Mouse (Mus musculus) midbrain, postnatal 0 days (tissue): ENCODE data around the gene Trim62. TPM values are rescaled to one million over a fixed set of nuclear protein-coding genes. Genes with fewer than 3 reads are reported as not detected.

Source experiments
- ATAC-seq: fragments of 200-750 bp; cut with Nextera tagmentation; 2 replicates; pipeline ENCODE4 v1.8.0; 2017; ENCODE audit warnings: moderate number of reproducible peaks, mild to moderate bottlenecking, moderate TSS enrichment, moderate library complexity; ENCODE audit not compliant: low FRiP score
- DNase-seq: peaks from one replicate; pipeline ENCODE4 v3.0.0-alpha.2; 2015; ENCODE audit warnings: low spot score
- H3K27ac ChIP-seq: fragments of 300-500 bp; sonication (generic); 2 replicates; pipeline ENCODE4 v1.5.1; 2014; ENCODE audit warnings: low read depth, mild to moderate bottlenecking, low read length, mixed read lengths
- H3K27me3 ChIP-seq: fragments of 300-500 bp; sonication (generic); 2 replicates; pipeline ENCODE4 v1.6.1; 2014; ENCODE audit warnings: low read length, control low read depth, mixed read lengths; ENCODE audit not compliant: insufficient read depth
- H3K36me3 ChIP-seq: fragments of 300-500 bp; sonication (generic); 2 replicates; pipeline ENCODE4 v1.6.1; 2014; ENCODE audit warnings: low read length, control low read depth, mixed read lengths; ENCODE audit not compliant: insufficient read depth
- H3K4me1 ChIP-seq: fragments of 300-500 bp; sonication (generic); 2 replicates; pipeline ENCODE4 v1.6.1; 2014; ENCODE audit warnings: mild to moderate bottlenecking, control low read depth, antibody characterized with exemption, low read length, mixed read lengths; ENCODE audit not compliant: insufficient read depth
- H3K4me2 ChIP-seq: fragments of 300-500 bp; sonication (generic); 2 replicates; pipeline ENCODE4 v1.6.1; 2014; ENCODE audit warnings: low read depth, mild to moderate bottlenecking, low read length, mixed read lengths; ENCODE audit not compliant: poor library complexity, severe bottlenecking
- H3K4me3 ChIP-seq: fragments of 300-500 bp; sonication (generic); 2 replicates; pipeline ENCODE4 v1.5.1; 2014; ENCODE audit warnings: low read depth, mild to moderate bottlenecking, low read length, moderate library complexity
- H3K9ac ChIP-seq: fragments of 300-500 bp; sonication (generic); replicated peaks from 2 replicates; pipeline ENCODE4 v1.6.1; 2014; ENCODE audit warnings: mild to moderate bottlenecking, low read length, moderate library complexity, mixed read lengths; ENCODE audit not compliant: poor library complexity, severe bottlenecking
- H3K9me3 ChIP-seq: fragments of 300-500 bp; sonication (generic); 2 replicates; pipeline ENCODE4 v1.6.1; 2016; ENCODE audit warnings: low read length, control low read depth
- CTCF ChIP-seq: IDR thresholded peaks from 2 replicates; pipeline ENCODE4 v1.5.1; 2016; ENCODE audit warnings: antibody characterized with exemption, mild to moderate bottlenecking
- WGBS: fragments of 180-500 bp; shearing (Covaris S2); extraction: QIAGEN DNeasy Blood & Tissue Kit; methylation state at CpG from one replicate; pipeline ENCODE4 v1.1.7; 2014; 5-methylcytosine and 5-hydroxymethylcytosine counted together
- polyA plus RNA-seq: library from polyadenylated mRNA; unstranded; fragments of >200 nt; fragmentation: Nextera tagmentation; extraction: Ambion mirVana; gene quantifications from 2 replicates; pipeline ENCODE4 v1.2.1, GENCODE M21; 2015
- total RNA-seq: library from RNA; depleted of rRNA; stranded (reverse); fragments of >200 nt; gene quantifications from 2 replicates; pipeline ENCODE4 v1.2.3, GENCODE M21; 2014; rRNA removed

The Trim62 gene
- total and polyA plus RNA-seq, 2 experiments from 2014 or later, result 25.2 to 26.8 TPM

DNA sequence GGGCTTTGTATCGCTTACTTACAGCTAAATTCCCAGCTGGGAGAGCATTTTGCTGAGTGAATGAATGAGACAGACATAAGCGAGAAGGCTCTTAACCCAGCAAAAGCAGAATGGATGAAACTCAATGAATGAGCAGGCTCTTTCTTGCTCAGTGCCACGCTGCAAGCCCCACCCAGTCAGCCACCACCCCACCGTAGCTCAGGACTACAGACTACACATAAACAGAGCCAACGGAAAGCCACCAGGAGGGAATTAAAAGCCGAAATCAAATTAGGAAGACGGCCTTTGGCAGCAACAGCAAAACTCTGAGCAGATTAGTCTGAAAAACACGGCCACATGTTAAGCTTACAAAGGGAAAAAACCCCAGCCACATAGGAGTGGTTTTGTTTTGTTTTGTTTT is 75.5 kb downstream of the Trim62 start:
- Histone ChIP-seq H3K27ac (no peak overlapping the region), H3K4me3 (no peak overlapping the region), H3K36me3 (no peaks in the 10 kb centered on the region), H3K4me1 (peaks cover 13% of the 10 kb centered on the region), H3K4me2 (no peak overlapping the region), H3K9ac (no peak overlapping the region), H3K9me3 (no peaks in the 10 kb centered on the region), H3K27me3 (no peaks in the 10 kb centered on the region)
- no peak for ATAC-seq
- WGBS, result 41% methylated on average over 8 of the region's 8 CpGs
- peak; percentile 44 for DNase-seq
- no peak for TF ChIP-seq CTCF

DNA sequence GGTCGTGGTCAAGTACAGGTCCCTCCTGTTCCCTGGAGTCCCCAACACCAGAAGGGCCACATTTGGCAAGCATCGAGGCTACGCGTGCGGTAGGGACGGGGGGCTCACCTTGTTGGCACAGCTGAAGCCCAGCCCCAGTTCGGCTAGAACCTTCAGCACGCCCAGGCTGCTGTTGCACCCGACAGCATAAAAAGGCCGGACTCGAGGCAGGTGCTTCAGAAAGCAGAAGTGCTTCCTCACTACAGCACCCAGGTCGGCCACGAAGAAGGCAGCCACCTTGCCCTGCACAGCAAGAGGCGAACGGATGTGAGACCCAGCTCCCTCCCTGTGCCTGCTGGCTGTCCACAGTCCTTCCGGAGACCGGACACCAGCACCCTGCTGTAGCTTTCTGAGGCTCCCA is 76.3 kb downstream of the Trim62 start:
- no peaks in the 10 kb centered on the region for H3K36me3 ChIP-seq
- ATAC-seq (no peak), DNase-seq (no peak)
- H3K9me3 ChIP-seq, result no peaks in the 10 kb centered on the region
- no peak overlapping the region for H3K4me3 ChIP-seq
- H3K4me1 ChIP-seq, result peaks cover 13% of the 10 kb centered on the region
- H3K27ac ChIP-seq, result no peak overlapping the region
- TF ChIP-seq CTCF, result no peak
- 85% methylated on average over 17 of the region's 17 CpGs for WGBS
- H3K27me3 ChIP-seq, result no peaks in the 10 kb centered on the region
- H3K4me2 ChIP-seq, result no peak overlapping the region
- no peak overlapping the region for H3K9ac ChIP-seq

Other genes with a start within 250 kb of the Trim62 start
- 64.3 and 66.1 TPM in 2 replicates for gene Phc2, start 228.9 kb upstream of the Trim62 start, total RNA-seq
- 31.4 and 34.8 TPM in 2 replicates for gene Phc2, start 228.9 kb upstream of the Trim62 start, polyA plus RNA-seq
- 0.19 and 0.38 TPM in 2 replicates for gene A3galt2, start 128.2 kb upstream of the Trim62 start, total RNA-seq
- 0.05 TPM in 1 of 2 replicates, not detected in the other for gene A3galt2, start 128.2 kb upstream of the Trim62 start, polyA plus RNA-seq
- 26.7 and 33.3 TPM in 2 replicates for gene Zfp362, start 77.5 kb upstream of the Trim62 start, total RNA-seq
- gene Zfp362, start 77.5 kb upstream of the Trim62 start, polyA plus RNA-seq, result 24.8 and 27.0 TPM in 2 replicates
- gene Azin2, start 78.9 kb downstream of the Trim62 start, total RNA-seq, result 20.2 and 29.3 TPM in 2 replicates
- gene Azin2, start 78.9 kb downstream of the Trim62 start, polyA plus RNA-seq, result 21.7 and 28.5 TPM in 2 replicates
- gene Ak2, start 108.4 kb downstream of the Trim62 start, total RNA-seq, result 28.8 and 31.0 TPM in 2 replicates
- gene Ak2, start 108.4 kb downstream of the Trim62 start, polyA plus RNA-seq, result 66.0 and 67.1 TPM in 2 replicates
- 138 and 160 TPM in 2 replicates for gene Rnf19b, start 174.7 kb downstream of the Trim62 start, total RNA-seq
- 34.8 and 40.2 TPM in 2 replicates for gene Rnf19b, start 174.7 kb downstream of the Trim62 start, polyA plus RNA-seq
- 0.99 TPM in 1 of 2 replicates, not detected in the other for gene Tmem54, start 222.0 kb downstream of the Trim62 start, total RNA-seq
- gene Tmem54, start 222.0 kb downstream of the Trim62 start, polyA plus RNA-seq, result 0.21 TPM in 1 of 2 replicates, not detected in the other
- gene Hpca, start 238.5 kb downstream of the Trim62 start, total RNA-seq, result 282 and 292 TPM in 2 replicates
- gene Hpca, start 238.5 kb downstream of the Trim62 start, polyA plus RNA-seq, result 217 and 238 TPM in 2 replicates